Mouse (Mus musculus): ENCODE measurements at regions not wholly inside any gene's neighbourhood (a gene's known extent, or its start where the extent isn't known, plus 50 kb on each side); places are given as distances from the start of the nearest gene placed in this dataset.
"Not testable (repeated sequence)": the region's sequence is repeated elsewhere in the genome, so short reads cannot be mapped to it uniquely, and the experiment has no call there.

DNA sequence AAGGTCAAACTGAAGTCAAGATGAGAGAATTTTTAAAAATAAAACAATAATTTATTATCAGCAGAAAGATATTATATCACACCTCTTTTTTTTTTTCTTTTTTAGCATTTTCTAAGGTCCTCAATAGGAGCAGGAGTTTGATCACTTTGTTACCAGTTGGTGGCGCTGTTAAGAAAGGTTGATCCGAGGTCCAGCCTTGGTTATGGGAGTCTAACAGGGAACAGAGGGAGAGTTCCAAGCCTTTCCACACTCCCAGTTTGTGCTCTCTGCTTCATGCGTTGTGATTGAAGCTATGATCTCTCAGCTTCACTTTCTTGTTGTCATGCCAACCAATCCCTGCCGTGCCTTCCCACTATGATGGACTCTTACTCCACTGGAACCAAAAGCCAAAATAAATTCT, 83.8 kb downstream of the Fam174a start:
- no peak overlapping the region for H3K27ac ChIP-seq (ENCODE audit: low read length)
- H3K27me3 ChIP-seq (ENCODE audit: control insufficient read depth, insufficient read depth, low read depth, low read length): no peaks in the 10 kb centered on the region
- H3K4me1 ChIP-seq (replicated peaks; ENCODE audit: control insufficient read depth, insufficient read depth, low read length): no peaks in the 10 kb centered on the region
- no peaks in the 10 kb centered on the region for H3K36me3 ChIP-seq (ENCODE audit: control insufficient read depth, insufficient read depth, low read length)
- H3K9ac ChIP-seq (ENCODE audit: low read length): no peak overlapping the region
- no peak overlapping the region for H3K4me3 ChIP-seq (ENCODE audit: low read length)
- no peaks in the 10 kb centered on the region for H3K9me3 ChIP-seq (ENCODE audit: control insufficient read depth, low read length)
- no peak overlapping the region for H3K4me2 ChIP-seq (ENCODE audit: low read depth, low read length)
- no peak for ATAC-seq (ENCODE audit: low read depth)
- 43% methylated on average over 4 of the region's 4 CpGs for WGBS

DNA sequence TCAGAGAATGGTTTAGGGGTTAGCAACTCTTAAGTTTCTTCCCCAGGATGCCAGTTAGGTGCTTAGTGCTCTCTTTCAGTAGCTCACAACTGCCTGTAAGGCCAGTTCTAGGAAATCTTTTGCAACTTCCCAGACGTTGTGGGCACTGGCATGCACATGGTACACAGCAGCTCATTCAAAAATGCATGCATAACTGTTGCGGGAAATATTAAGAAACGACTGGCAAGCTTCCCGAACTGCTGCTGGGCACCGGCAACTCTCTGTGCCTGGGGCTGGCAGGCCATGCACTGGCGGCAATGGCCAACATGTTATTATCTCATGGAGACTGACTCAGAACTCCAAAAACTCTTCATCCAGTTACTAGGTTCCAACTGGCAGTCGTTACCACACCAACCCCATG, 86.3 kb downstream of the Fam174a start:
- Histone ChIP-seq H3K27ac (ENCODE audit: low read length) (no peak overlapping the region), H3K27me3 (ENCODE audit: control insufficient read depth, insufficient read depth, low read depth, low read length) (no peaks in the 10 kb centered on the region), H3K9ac (ENCODE audit: low read length) (no peak overlapping the region), H3K9me3 (ENCODE audit: control insufficient read depth, low read length) (no peaks in the 10 kb centered on the region), H3K36me3 (ENCODE audit: control insufficient read depth, insufficient read depth, low read length) (no peaks in the 10 kb centered on the region), H3K4me1 (replicated peaks; ENCODE audit: control insufficient read depth, insufficient read depth, low read length) (no peaks in the 10 kb centered on the region), H3K4me3 (ENCODE audit: low read length) (no peak overlapping the region), H3K4me2 (ENCODE audit: low read depth, low read length) (no peak overlapping the region)
- WGBS: 81% methylated on average over 7 of the region's 7 CpGs
- ATAC-seq (ENCODE audit: low read depth): no peak

DNA sequence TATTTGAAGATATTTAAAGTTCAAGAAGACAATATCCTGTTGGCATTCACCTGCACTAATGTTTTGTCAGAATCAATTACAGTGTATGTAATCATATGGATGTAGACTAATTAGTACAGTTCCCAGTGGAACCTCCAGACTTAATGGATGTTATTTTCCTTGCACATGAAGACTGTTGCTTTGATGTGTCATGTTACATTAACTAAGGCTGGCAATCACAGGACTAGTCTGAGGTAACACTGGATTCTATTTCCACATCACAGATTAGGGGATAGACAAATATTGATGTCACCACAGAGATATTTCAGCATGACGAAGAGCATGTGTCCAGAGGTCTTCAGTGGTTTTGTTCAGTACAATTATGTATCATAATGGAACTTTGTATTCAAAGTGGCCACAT, 108.8 kb downstream of the Fam174a start:
- WGBS: 70% methylated on average over 1 of the region's 1 CpGs
- no peak overlapping the region for H3K27ac ChIP-seq (ENCODE audit: low read length)
- ATAC-seq (ENCODE audit: low read depth): no peak

DNA sequence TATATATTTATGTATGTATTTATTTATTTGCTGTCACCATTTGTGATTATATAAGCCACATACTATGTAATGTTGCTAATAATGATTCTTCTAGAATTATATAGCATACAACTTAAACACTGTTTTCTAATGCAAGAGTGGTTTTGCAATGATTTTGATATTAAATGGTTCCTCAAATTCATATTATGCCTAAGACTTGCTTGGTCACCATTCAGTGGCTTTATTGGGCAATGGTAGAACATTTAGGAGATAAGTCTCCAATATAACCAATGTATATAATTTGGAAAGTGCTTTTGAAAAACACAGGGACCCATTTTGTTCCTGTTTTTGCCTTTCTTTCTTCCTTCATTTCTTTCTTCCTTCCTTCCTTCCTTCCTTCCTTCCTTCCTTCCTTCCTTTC, 112.0 kb downstream of the Fam174a start:
- Histone ChIP-seq H3K27me3 (ENCODE audit: control insufficient read depth, insufficient read depth, low read depth, low read length) (no peaks in the 10 kb centered on the region), H3K27ac (ENCODE audit: low read length) (no peak overlapping the region), H3K9ac (ENCODE audit: low read length) (no peak overlapping the region), H3K4me3 (ENCODE audit: low read length) (no peak overlapping the region), H3K9me3 (ENCODE audit: control insufficient read depth, low read length) (no peaks in the 10 kb centered on the region), H3K36me3 (ENCODE audit: control insufficient read depth, insufficient read depth, low read length) (no peaks in the 10 kb centered on the region), H3K4me2 (ENCODE audit: low read depth, low read length) (no peak overlapping the region), H3K4me1 (replicated peaks; ENCODE audit: control insufficient read depth, insufficient read depth, low read length) (no peaks in the 10 kb centered on the region)
- no peak for ATAC-seq (ENCODE audit: low read depth)

More for the DNA sequence above, 108.8 kb downstream of the Fam174a start:
- Histone ChIP-seq H3K4me2 (ENCODE audit: low read depth, low read length) (no peak overlapping the region), H3K27me3 (ENCODE audit: control insufficient read depth, insufficient read depth, low read depth, low read length) (no peaks in the 10 kb centered on the region), H3K9ac (ENCODE audit: low read length) (no peak overlapping the region), H3K36me3 (ENCODE audit: control insufficient read depth, insufficient read depth, low read length) (no peaks in the 10 kb centered on the region), H3K4me1 (replicated peaks; ENCODE audit: control insufficient read depth, insufficient read depth, low read length) (no peaks in the 10 kb centered on the region), H3K9me3 (ENCODE audit: control insufficient read depth, low read length) (no peaks in the 10 kb centered on the region), H3K4me3 (ENCODE audit: low read length) (no peak overlapping the region)

DNA sequence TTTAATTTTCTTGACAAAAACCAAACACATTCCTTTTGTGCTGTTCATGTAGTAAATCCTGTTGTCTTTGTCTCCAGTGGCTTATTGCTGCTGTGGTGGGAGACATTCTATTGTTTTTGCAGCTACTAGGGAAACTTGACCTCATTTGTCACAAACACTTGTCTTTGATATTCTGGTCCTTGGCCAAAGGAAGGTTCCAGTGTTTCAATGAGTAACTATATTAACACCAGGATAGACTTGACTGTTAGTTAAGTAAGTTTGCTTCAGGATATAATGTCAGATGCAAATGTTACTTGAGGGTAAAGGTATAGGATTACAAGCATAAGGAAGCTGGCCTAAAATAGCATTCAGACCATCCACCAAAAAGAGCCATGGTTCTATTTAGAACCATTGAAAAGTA, 123.7 kb downstream of the Fam174a start:
- Histone ChIP-seq H3K27ac (ENCODE audit: low read length) (no peak overlapping the region), H3K27me3 (ENCODE audit: control insufficient read depth, insufficient read depth, low read depth, low read length) (no peaks in the 10 kb centered on the region), H3K36me3 (ENCODE audit: control insufficient read depth, insufficient read depth, low read length) (no peaks in the 10 kb centered on the region), H3K9ac (ENCODE audit: low read length) (no peak overlapping the region), H3K4me1 (replicated peaks; ENCODE audit: control insufficient read depth, insufficient read depth, low read length) (no peaks in the 10 kb centered on the region), H3K4me3 (ENCODE audit: low read length) (no peak overlapping the region), H3K9me3 (ENCODE audit: control insufficient read depth, low read length) (no peaks in the 10 kb centered on the region), H3K4me2 (ENCODE audit: low read depth, low read length) (no peak overlapping the region)
- ATAC-seq (ENCODE audit: low read depth): no peak

DNA sequence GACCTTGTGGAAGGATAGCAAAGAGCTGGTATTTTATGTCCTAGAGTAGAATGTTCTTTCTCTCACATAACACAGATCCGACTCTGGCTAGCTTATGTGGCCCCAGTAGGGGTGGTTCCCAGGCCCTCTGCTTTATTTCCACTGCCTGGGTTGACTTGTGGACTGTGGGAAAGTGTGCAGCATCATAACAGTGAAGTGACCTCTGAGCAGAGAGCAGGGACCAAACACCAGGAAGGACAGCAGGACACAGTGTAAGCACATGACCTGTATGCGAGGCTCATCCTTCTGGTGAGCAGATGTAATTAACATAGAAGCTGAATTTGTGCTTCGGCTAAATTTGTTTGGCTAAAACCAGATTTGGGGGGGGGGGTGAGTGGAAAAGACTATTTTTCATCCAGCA, 132.1 kb downstream of the Fam174a start:
- H3K9me3 ChIP-seq (ENCODE audit: control insufficient read depth, low read length): no peaks in the 10 kb centered on the region
- no peaks in the 10 kb centered on the region for H3K27me3 ChIP-seq (ENCODE audit: control insufficient read depth, insufficient read depth, low read depth, low read length)
- H3K36me3 ChIP-seq (ENCODE audit: control insufficient read depth, insufficient read depth, low read length): no peaks in the 10 kb centered on the region
- H3K4me1 ChIP-seq (replicated peaks; ENCODE audit: control insufficient read depth, insufficient read depth, low read length): no peaks in the 10 kb centered on the region
- 63% methylated on average over 3 of the region's 3 CpGs for WGBS
- H3K27ac ChIP-seq (ENCODE audit: low read length): no peak overlapping the region
- no peak overlapping the region for H3K4me3 ChIP-seq (ENCODE audit: low read length)
- no peak for ATAC-seq (ENCODE audit: low read depth)
- no peak overlapping the region for H3K9ac ChIP-seq (ENCODE audit: low read length)
- no peak overlapping the region for H3K4me2 ChIP-seq (ENCODE audit: low read depth, low read length)

DNA sequence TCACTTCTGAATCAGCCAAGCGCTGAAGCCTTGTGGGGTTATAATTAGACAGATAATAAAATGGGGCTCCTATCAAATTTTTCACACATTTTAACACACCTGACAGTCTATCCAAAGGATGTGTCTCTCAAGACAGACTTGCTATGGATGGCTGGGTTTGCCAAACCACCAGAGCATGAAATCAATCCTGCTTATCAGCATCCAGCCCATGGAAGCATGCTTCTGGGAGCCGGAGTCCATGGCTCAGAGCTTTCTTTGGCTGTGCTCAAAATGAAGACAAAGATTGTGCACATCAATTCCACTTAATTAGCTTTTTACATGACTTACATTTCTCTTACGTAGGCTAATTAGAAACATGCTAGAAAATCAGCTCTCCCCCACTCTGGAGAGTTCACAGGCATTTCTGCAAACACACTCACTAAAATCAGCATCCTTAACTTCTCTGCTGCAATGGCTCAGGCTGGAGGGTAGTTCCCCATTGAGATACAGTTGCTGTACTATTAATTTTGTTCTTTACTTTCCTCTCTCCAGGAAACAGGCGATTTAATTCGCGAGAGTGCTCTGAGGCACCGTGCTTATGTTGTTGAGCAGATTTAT, 135.6 kb downstream of the Fam174a start:
- Histone ChIP-seq H3K4me3 (ENCODE audit: low read length) (no peak overlapping the region), H3K9ac (ENCODE audit: low read length) (no peak overlapping the region), H3K27me3 (ENCODE audit: control insufficient read depth, insufficient read depth, low read depth, low read length) (no peaks in the 10 kb centered on the region), H3K9me3 (ENCODE audit: control insufficient read depth, low read length) (no peaks in the 10 kb centered on the region), H3K4me2 (ENCODE audit: low read depth, low read length) (no peak overlapping the region), H3K4me1 (replicated peaks; ENCODE audit: control insufficient read depth, insufficient read depth, low read length) (no peaks in the 10 kb centered on the region), H3K36me3 (ENCODE audit: control insufficient read depth, insufficient read depth, low read length) (no peaks in the 10 kb centered on the region), H3K27ac (ENCODE audit: low read length) (no peak overlapping the region)
- ATAC-seq (ENCODE audit: low read depth): no peak
- 66% methylated on average over 7 of the region's 7 CpGs for WGBS

DNA sequence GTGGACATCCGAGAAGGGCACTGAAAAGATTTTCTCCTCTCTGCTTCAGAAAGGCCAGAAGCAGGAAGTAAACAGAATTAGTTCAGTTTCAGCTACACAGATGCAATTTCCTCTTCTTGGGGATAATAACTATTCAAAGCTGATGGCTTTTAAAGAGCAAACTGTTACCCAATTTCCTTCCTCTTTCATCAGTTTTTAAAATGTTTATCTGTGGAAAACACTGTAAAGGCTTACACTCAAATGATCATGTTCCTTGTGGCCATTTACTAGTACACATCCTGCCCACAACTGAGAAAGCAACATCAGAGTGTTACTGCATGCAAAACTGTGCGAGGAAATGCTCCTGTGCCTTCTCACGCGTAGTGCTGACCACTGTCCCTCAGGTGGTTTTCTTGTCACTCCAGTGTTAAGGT, 137.5 kb downstream of the Fam174a start:
- no peak overlapping the region for H3K27ac ChIP-seq (ENCODE audit: low read length)
- H3K9me3 ChIP-seq (ENCODE audit: control insufficient read depth, low read length): no peaks in the 10 kb centered on the region
- H3K36me3 ChIP-seq (ENCODE audit: control insufficient read depth, insufficient read depth, low read length): no peaks in the 10 kb centered on the region
- no peak overlapping the region for H3K9ac ChIP-seq (ENCODE audit: low read length)
- no peak overlapping the region for H3K4me2 ChIP-seq (ENCODE audit: low read depth, low read length)
- no peak overlapping the region for H3K4me3 ChIP-seq (ENCODE audit: low read length)
- H3K27me3 ChIP-seq (ENCODE audit: control insufficient read depth, insufficient read depth, low read depth, low read length): no peaks in the 10 kb centered on the region
- ATAC-seq (ENCODE audit: low read depth): peak; percentile 41; the same call in 1 of the 2 replicates
- H3K4me1 ChIP-seq (replicated peaks; ENCODE audit: control insufficient read depth, insufficient read depth, low read length): no peaks in the 10 kb centered on the region
- 69% methylated on average over 4 of the region's 4 CpGs for WGBS

DNA sequence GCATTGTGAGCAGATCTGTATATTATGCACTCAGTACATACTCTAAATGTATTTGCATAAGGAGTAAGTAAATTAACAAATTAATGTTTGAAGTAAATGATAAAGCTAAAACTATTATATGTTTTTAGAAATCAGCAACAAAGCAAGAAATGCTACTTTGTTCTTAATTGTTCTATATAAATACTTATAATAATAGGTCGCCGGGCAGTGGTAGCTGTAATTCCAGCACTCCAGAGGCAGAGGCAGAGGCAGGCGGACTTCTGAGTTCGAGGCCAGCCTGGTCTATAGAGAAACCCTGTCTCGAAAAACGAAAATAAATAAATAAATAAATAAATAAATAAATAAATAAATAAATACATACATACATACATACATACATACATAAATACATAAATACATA, 138.3 kb downstream of the Fam174a start:
- H3K9me3 ChIP-seq (ENCODE audit: control insufficient read depth, low read length); H3K27ac ChIP-seq (ENCODE audit: low read length); H3K9ac ChIP-seq (ENCODE audit: low read length); H3K4me1 ChIP-seq (replicated peaks; ENCODE audit: control insufficient read depth, insufficient read depth, low read length); H3K27me3 ChIP-seq (ENCODE audit: control insufficient read depth, insufficient read depth, low read depth, low read length); H3K4me3 ChIP-seq (ENCODE audit: low read length); H3K36me3 ChIP-seq (ENCODE audit: control insufficient read depth, insufficient read depth, low read length); H3K4me2 ChIP-seq (ENCODE audit: low read depth, low read length): not testable (repeated sequence)
- 75% methylated on average over 6 of the region's 6 CpGs for WGBS
- ATAC-seq (ENCODE audit: low read depth): peak; percentile 84

DNA sequence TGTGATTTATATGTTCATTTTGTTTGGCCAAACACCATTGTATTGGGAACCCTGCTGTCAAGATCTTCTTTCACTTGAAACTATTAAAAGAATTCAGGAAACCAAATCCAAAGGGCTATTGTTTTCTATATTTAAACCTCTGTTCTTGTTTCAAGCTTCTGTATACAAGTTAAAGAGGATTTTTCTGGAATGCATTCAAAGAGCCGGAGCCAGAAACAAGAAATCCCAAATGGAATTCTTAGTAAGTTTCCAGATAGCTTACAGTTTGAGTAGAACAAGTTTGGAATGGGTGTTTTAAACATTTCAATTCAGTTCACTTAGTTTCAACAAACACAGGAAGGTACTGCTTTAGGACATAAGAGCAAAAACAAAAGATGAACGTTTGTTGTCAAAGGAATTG, 140.8 kb downstream of the Fam174a start:
- Histone ChIP-seq H3K4me3 (ENCODE audit: low read length) (no peak overlapping the region), H3K9ac (ENCODE audit: low read length) (no peak overlapping the region), H3K4me2 (ENCODE audit: low read depth, low read length) (no peak overlapping the region), H3K36me3 (ENCODE audit: control insufficient read depth, insufficient read depth, low read length) (no peaks in the 10 kb centered on the region), H3K9me3 (ENCODE audit: control insufficient read depth, low read length) (no peaks in the 10 kb centered on the region), H3K27me3 (ENCODE audit: control insufficient read depth, insufficient read depth, low read depth, low read length) (no peaks in the 10 kb centered on the region), H3K4me1 (replicated peaks; ENCODE audit: control insufficient read depth, insufficient read depth, low read length) (no peaks in the 10 kb centered on the region), H3K27ac (ENCODE audit: low read length) (no peak overlapping the region)
- 45% methylated on average over 2 of the region's 2 CpGs for WGBS
- ATAC-seq (ENCODE audit: low read depth): no peak
